Mouse (Mus musculus): ENCODE results near the gene Yipf2. TPM values are rescaled to one million over a fixed set of nuclear protein-coding genes. Genes with fewer than 3 reads are reported as not detected.
A peak's percentile ranks its signal among the peaks of the same experiment; 100 is the strongest.

Yipf2 gene
- total and polyA plus RNA-seq, 3 experiments = 4.7 to 13.2 (median 6.8) TPM

DNA sequence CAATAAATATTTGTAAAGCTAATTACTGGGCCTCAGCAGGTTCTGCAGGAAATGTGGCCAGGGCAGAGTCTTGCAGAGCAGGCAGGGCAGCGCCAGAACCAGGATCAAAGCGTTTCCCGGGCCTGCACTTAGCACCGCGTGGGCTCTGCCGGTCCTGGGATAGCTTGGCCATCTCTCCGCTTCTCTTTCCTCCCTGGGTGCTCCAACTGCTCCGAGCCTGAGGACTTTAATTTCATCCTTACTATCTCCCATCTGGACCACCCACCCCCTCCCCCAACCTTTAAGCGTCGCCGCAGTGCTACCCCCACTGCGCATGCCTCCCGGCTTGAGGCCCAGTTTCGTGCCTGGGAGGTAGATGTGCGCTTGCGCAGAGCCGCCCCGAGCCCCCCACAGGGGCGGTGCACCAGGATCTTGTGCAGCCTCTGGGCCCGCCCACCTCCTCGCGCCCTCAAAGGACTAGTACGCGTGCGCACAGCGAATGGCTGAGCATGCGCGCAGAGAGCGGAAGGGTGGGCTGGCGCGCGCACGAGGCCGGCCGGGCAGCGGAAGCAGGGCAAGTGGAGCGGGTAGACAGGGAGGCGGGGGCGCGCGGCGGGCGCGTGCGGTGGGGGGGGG is 23.1 kb upstream of the Yipf2 start, which contains the start of gene Smarca4:
Gene Smarca4 (plus strand): TSS at position 553 of the 615 bp plus-strand sequence.
- Histone ChIP-seq H3K36me3 (replicated peaks) (peaks cover 22% of the 10 kb centered on the region), H3K27me3 (ENCODE audit: insufficient read depth, low read length) (no peaks in the 10 kb centered on the region), H3K9me3 (replicated peaks) (no peaks in the 10 kb centered on the region), H3K4me1 (ENCODE audit: insufficient read depth, low read depth, low read length) (peaks cover 37% of the 10 kb centered on the region), H3K4me3 (ENCODE audit: low read depth, low read length) (peak within 1 kb of the TSS; percentile 79)
- ATAC-seq (ENCODE audit: extremely low read depth, insufficient number of reproducible peaks, low FRiP score, poor library complexity, severe bottlenecking) = peak; percentile 89
- no peak for TF ChIP-seq GATA2 (IDR thresholded peaks at IDR 0.05; ENCODE audit: borderline replicate concordance, low read depth, low read length)
- TF ChIP-seq CTCF (IDR thresholded peaks at IDR 0.05; ENCODE audit: low read depth, low read length) = no peak
- no peak for TF ChIP-seq GATA1 (IDR thresholded peaks at IDR 0.05; ENCODE audit: borderline replicate concordance, low read length)
- no peak for TF ChIP-seq POLR2AphosphoS5 (IDR thresholded peaks at IDR 0.05; ENCODE audit: insufficient replicate concordance, low read depth, low read length)
- TF ChIP-seq TAL1 (conservative IDR thresholded peaks at IDR 0.05; ENCODE audit: low read depth, low read length) = no peak
- peak; percentile 91 for DNase-seq (ENCODE audit: low spot score)

DNA sequence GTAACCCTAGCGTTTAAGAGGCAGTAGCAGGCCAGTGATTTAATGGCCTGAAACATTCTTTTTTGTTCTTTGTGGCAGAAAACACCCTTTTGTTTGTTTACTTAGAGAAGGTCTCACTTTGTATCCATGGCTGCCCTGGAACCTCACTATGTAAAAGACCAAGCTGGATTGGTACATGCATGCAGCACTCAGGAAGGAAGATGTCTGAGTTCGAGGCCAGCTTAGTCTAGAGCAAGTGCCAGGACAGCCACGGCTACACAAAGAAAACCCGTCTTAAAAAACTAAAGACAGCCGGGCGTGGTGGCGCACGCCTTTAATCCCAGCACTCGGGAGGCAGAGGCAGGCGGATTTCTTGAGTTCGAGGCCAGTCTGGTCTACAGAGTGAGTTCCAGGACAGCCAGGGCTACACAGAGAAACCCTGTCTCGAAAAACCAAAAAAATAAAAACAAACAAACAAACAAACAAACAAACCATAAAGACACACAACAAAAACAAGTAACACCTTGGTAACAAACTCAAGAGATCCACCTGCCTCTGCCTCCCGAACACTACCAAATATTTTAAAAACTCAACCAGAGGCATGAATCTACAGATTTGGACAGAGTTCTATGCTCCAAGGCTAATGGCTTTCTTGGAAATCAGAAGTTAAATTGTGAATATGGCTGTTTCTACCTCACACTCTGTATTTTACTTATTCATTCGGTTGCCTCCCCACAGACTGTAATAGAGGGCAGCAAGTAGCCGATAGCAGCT is 22.4 kb upstream of the Yipf2 start:
- Histone ChIP-seq H3K4me3 (ENCODE audit: low read depth, low read length) (peak overlapping the region; percentile 79), H3K9me3 (replicated peaks) (no peaks in the 10 kb centered on the region), H3K27me3 (ENCODE audit: insufficient read depth, low read length) (no peaks in the 10 kb centered on the region), H3K36me3 (replicated peaks) (peaks cover 17% of the 10 kb centered on the region), H3K4me1 (ENCODE audit: insufficient read depth, low read depth, low read length) (peaks cover 35% of the 10 kb centered on the region)
- TF ChIP-seq GATA2 (IDR thresholded peaks at IDR 0.05; ENCODE audit: borderline replicate concordance, low read depth, low read length) (no peak), TAL1 (conservative IDR thresholded peaks at IDR 0.05; ENCODE audit: low read depth, low read length) (no peak), GATA1 (IDR thresholded peaks at IDR 0.05; ENCODE audit: borderline replicate concordance, low read length) (no peak), CTCF (IDR thresholded peaks at IDR 0.05; ENCODE audit: low read depth, low read length) (no peak), POLR2AphosphoS5 (IDR thresholded peaks at IDR 0.05; ENCODE audit: insufficient replicate concordance, low read depth, low read length) (no peak)
- DNase-seq (ENCODE audit: low spot score) (no peak), ATAC-seq (ENCODE audit: extremely low read depth, insufficient number of reproducible peaks, low FRiP score, poor library complexity, severe bottlenecking) (no peak)

DNA sequence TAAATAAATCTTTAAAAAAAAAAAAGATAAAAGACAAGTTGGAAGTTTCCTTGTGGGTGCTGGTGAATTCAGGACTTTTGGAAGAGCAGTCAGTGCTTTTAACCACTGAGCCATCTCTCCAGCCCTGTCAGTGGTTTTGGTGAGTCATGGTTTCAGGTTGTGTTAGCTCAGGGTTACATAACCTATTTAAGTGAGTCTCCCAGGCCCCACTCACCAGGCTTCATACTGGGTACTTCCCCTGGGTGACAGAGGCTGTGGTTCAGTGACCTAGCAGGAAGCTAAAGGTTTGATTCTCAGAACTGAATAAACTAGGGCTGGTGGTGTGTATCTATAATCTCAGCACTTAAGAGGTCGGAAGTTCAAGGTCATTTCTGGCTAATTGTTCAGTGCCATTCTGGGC is 17.2 kb upstream of the Yipf2 start:
- Histone ChIP-seq H3K36me3 (replicated peaks) (peaks cover 2% of the 10 kb centered on the region), H3K4me3 (ENCODE audit: low read depth, low read length) (no peak overlapping the region), H3K27me3 (ENCODE audit: insufficient read depth, low read length) (peaks cover 4% of the 10 kb centered on the region; the same call in 1 of the 2 replicates), H3K9me3 (replicated peaks) (no peaks in the 10 kb centered on the region), H3K4me1 (ENCODE audit: insufficient read depth, low read depth, low read length) (peaks cover 18% of the 10 kb centered on the region)
- no peak for DNase-seq (ENCODE audit: low spot score)
- no peak for ATAC-seq (ENCODE audit: extremely low read depth, insufficient number of reproducible peaks, low FRiP score, poor library complexity, severe bottlenecking)
- no peak for TF ChIP-seq CTCF (IDR thresholded peaks at IDR 0.05; ENCODE audit: low read depth, low read length)
- no peak for TF ChIP-seq GATA1 (IDR thresholded peaks at IDR 0.05; ENCODE audit: borderline replicate concordance, low read length)
- no peak for TF ChIP-seq GATA2 (IDR thresholded peaks at IDR 0.05; ENCODE audit: borderline replicate concordance, low read depth, low read length)
- no peak for TF ChIP-seq POLR2AphosphoS5 (IDR thresholded peaks at IDR 0.05; ENCODE audit: insufficient replicate concordance, low read depth, low read length)
- TF ChIP-seq TAL1 (conservative IDR thresholded peaks at IDR 0.05; ENCODE audit: low read depth, low read length) = no peak

DNA sequence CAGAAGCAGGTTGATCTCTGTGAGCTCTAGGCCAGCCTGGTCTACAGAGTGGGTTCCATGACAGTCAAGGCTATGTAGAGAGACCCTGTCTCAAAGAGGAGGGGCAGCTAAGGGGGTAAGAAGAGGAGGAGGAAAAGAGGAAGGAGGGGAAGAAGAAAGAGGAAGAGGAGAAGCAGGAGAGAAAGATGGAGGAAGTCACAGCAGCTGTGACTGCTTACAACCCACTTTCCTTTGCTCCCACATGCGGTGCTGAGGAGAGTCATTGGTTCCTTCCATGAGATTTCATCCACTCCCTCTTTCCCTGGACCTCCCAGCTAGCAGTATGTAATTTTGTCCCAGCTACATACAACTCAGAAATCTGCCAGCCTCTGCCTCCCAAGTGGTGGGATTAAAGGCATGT is 14.0 kb upstream of the Yipf2 start:
- DNase-seq (ENCODE audit: low spot score) (no peak), ATAC-seq (ENCODE audit: extremely low read depth, insufficient number of reproducible peaks, low FRiP score, poor library complexity, severe bottlenecking) (no peak)
- H3K27me3 ChIP-seq (ENCODE audit: insufficient read depth, low read length) = peaks cover 4% of the 10 kb centered on the region; the same call in 1 of the 2 replicates
- no peak overlapping the region for H3K4me3 ChIP-seq (ENCODE audit: low read depth, low read length)
- H3K36me3 ChIP-seq (replicated peaks) = no peaks in the 10 kb centered on the region
- no peaks in the 10 kb centered on the region for H3K9me3 ChIP-seq (replicated peaks)
- TF ChIP-seq CTCF (IDR thresholded peaks at IDR 0.05; ENCODE audit: low read depth, low read length) (no peak), POLR2AphosphoS5 (IDR thresholded peaks at IDR 0.05; ENCODE audit: insufficient replicate concordance, low read depth, low read length) (no peak), TAL1 (conservative IDR thresholded peaks at IDR 0.05; ENCODE audit: low read depth, low read length) (no peak)
- peaks cover 8% of the 10 kb centered on the region for H3K4me1 ChIP-seq (ENCODE audit: insufficient read depth, low read depth, low read length)

DNA sequence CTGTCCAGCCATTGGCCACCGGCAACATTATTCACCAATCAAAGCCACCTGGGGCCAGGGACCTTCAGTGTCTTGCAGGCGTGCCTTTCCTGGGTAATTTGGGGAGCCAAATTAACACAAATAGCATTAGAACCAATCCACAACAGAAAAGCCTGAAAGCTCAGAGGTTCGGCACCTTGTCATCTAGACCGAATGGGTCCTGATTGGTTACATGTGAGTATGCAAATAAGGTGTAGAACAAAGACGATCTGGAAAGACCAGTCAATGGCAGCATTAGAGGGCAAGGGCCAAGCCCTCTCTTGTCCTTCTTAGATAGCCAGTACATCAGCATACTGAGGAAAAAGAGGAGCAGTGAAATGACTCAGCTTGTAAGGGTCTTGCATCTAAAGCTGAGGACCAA is 13.2 kb upstream of the Yipf2 start:
- Histone ChIP-seq H3K9me3 (replicated peaks) (no peaks in the 10 kb centered on the region), H3K36me3 (replicated peaks) (no peaks in the 10 kb centered on the region), H3K27me3 (ENCODE audit: insufficient read depth, low read length) (peaks cover 4% of the 10 kb centered on the region; the same call in 1 of the 2 replicates), H3K4me1 (ENCODE audit: insufficient read depth, low read depth, low read length) (peaks cover 8% of the 10 kb centered on the region), H3K4me3 (ENCODE audit: low read depth, low read length) (no peak overlapping the region)
- DNase-seq (ENCODE audit: low spot score) (no peak), ATAC-seq (ENCODE audit: extremely low read depth, insufficient number of reproducible peaks, low FRiP score, poor library complexity, severe bottlenecking) (no peak)
- no peak for TF ChIP-seq CTCF (IDR thresholded peaks at IDR 0.05; ENCODE audit: low read depth, low read length)
- no peak for TF ChIP-seq GATA1 (IDR thresholded peaks at IDR 0.05; ENCODE audit: borderline replicate concordance, low read length)
- no peak for TF ChIP-seq POLR2AphosphoS5 (IDR thresholded peaks at IDR 0.05; ENCODE audit: insufficient replicate concordance, low read depth, low read length)
- no peak for TF ChIP-seq GATA2 (IDR thresholded peaks at IDR 0.05; ENCODE audit: borderline replicate concordance, low read depth, low read length)
- no peak for TF ChIP-seq TAL1 (conservative IDR thresholded peaks at IDR 0.05; ENCODE audit: low read depth, low read length)

DNA sequence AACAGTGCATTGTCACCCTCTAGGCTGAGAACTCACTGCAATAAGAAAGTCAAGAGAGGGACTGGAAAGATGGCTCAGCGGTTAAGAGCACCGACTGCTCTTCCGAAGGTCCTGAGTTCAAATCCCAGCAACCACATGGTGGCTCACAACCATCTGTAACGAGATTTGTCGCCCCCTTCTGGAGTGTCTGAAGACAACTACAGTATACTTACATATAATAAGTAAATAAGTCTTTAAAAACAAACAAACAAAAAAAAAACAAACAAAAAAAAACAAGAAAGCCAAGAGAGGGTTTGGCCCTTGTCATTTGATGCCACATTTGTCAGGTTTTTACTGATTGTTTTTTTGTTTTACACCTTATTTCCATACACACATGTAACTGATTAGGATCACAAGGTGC is 11.5 kb upstream of the Yipf2 start:
- TF ChIP-seq CTCF (IDR thresholded peaks at IDR 0.05; ENCODE audit: low read depth, low read length) (no peak), GATA1 (IDR thresholded peaks at IDR 0.05; ENCODE audit: borderline replicate concordance, low read length) (no peak), GATA2 (IDR thresholded peaks at IDR 0.05; ENCODE audit: borderline replicate concordance, low read depth, low read length) (no peak), TAL1 (conservative IDR thresholded peaks at IDR 0.05; ENCODE audit: low read depth, low read length) (no peak), POLR2AphosphoS5 (IDR thresholded peaks at IDR 0.05; ENCODE audit: insufficient replicate concordance, low read depth, low read length) (no peak)
- H3K4me1 ChIP-seq (ENCODE audit: insufficient read depth, low read depth, low read length) = peaks cover 8% of the 10 kb centered on the region
- H3K9me3 ChIP-seq (replicated peaks) = no peaks in the 10 kb centered on the region
- no peak for DNase-seq (ENCODE audit: low spot score)
- H3K4me3 ChIP-seq (ENCODE audit: low read depth, low read length) = no peak overlapping the region
- peaks cover 4% of the 10 kb centered on the region; the same call in 1 of the 2 replicates for H3K27me3 ChIP-seq (ENCODE audit: insufficient read depth, low read length)
- no peak for ATAC-seq (ENCODE audit: extremely low read depth, insufficient number of reproducible peaks, low FRiP score, poor library complexity, severe bottlenecking)
- peaks cover 11% of the 10 kb centered on the region for H3K36me3 ChIP-seq (replicated peaks)

Measured in G1E (cell line).